Mouse (Mus musculus) CH12.LX (cell line): ENCODE measurements at regions not wholly inside any gene's neighbourhood (a gene's known extent, or its start where the extent isn't known, plus 50 kb on each side); places are given as distances from the start of the nearest gene placed in this dataset.

ENCODE experiments used
- DNase-seq: peaks from one replicate; pipeline ENCODE4 v3.0.0-alpha.2; 2013; ENCODE audit errors: extremely low read depth
- H3K27ac ChIP-seq: 2 replicates; pipeline ENCODE4 v1.5.1; 2012; ENCODE audit warnings: low read depth, mild to moderate bottlenecking, control low read depth, moderate library complexity; ENCODE audit not compliant: insufficient read depth
- H3K27me3 ChIP-seq: replicated peaks from 2 replicates; pipeline ENCODE3; 2012; ENCODE audit warnings: inconsistent platforms
- H3K36me3 ChIP-seq, 2 experiments: replicated peaks in 1 of 2; 2 replicates each; pipeline versions ENCODE3 to v1.6.1; 2012; ENCODE audit warnings: inconsistent platforms in 1 of 2, low read length in 1 of 2, mild to moderate bottlenecking in 1 of 2, mixed read lengths in 1 of 2, moderate library complexity in 1 of 2; ENCODE audit not compliant: control insufficient read depth in 1 of 2, insufficient read depth in 1 of 2
- H3K4me1 ChIP-seq, 2 experiments: 2 replicates each; pipeline ENCODE4 v1.6.1; 2012; ENCODE audit warnings: inconsistent platforms in 1 of 2, moderate library complexity in 1 of 2; ENCODE audit not compliant: insufficient read depth in 2 of 2, control insufficient read depth in 1 of 2
- H3K4me2 ChIP-seq: 2 replicates; pipeline ENCODE4 v1.6.1; 2012; ENCODE audit warnings: low read depth, mild to moderate bottlenecking, control low read depth; ENCODE audit not compliant: poor library complexity, insufficient read depth, severe bottlenecking
- H3K4me3 ChIP-seq, 3 experiments: fragments of 150-350 bp in 1 of 3; sonication (generic) in 1 of 3; replicated peaks in 1 of 3; 2 replicates each; pipeline versions ENCODE3 to v1.5.1; 2011 to 2012; ENCODE audit warnings: low read depth in 2 of 3, low read length in 2 of 3, mild to moderate bottlenecking in 2 of 3, moderate library complexity in 2 of 3, control low read depth in 1 of 3, improper control_type of control experiment in 1 of 3, inconsistent platforms in 1 of 3, mixed read lengths in 1 of 3; ENCODE audit not compliant: poor library complexity in 1 of 3
- H3K79me2 ChIP-seq: replicated peaks from 2 replicates; pipeline ENCODE4 v1.6.1; 2012; ENCODE audit warnings: mild to moderate bottlenecking, moderate library complexity; ENCODE audit not compliant: control insufficient read depth, poor library complexity, insufficient read depth, severe bottlenecking; ENCODE audit errors: extremely low read depth
- H3K9ac ChIP-seq: 2 replicates; pipeline ENCODE4 v1.6.1; 2012; ENCODE audit warnings: low read depth, mild to moderate bottlenecking, control low read depth, moderate library complexity; ENCODE audit not compliant: insufficient read depth
- H3K9me3 ChIP-seq: replicated peaks from 2 replicates; pipeline ENCODE3; 2012; ENCODE audit warnings: low read length, inconsistent platforms, mixed read lengths
- CHD1 ChIP-seq: IDR thresholded peaks from 2 replicates; pipeline ENCODE4 v1.6.1; 2012; ENCODE audit warnings: low read depth, low read length, improper control_type of control experiment, inconsistent platforms
- E2F4 ChIP-seq: IDR thresholded peaks from 2 replicates; pipeline ENCODE4 v1.6.1; 2011; ENCODE audit warnings: low read depth, low read length, improper control_type of control experiment; ENCODE audit not compliant: insufficient replicate concordance
- ELF1 ChIP-seq: IDR thresholded peaks from 2 replicates; pipeline ENCODE4 v1.6.1; 2014; ENCODE audit warnings: low read depth, mild to moderate bottlenecking, inconsistent platforms, low read length, improper control_type of control experiment
- ETS1 ChIP-seq: conservative IDR thresholded peaks from 2 replicates; pipeline ENCODE4 v1.6.1; 2012; ENCODE audit warnings: low read depth, mild to moderate bottlenecking, inconsistent platforms, low read length, improper control_type of control experiment, moderate library complexity
- JUN ChIP-seq: IDR thresholded peaks from 2 replicates; pipeline ENCODE4 v1.6.1; 2011; ENCODE audit warnings: low read depth, mild to moderate bottlenecking, low read length, improper control_type of control experiment, moderate library complexity; ENCODE audit not compliant: insufficient read depth
- JUND ChIP-seq: conservative IDR thresholded peaks from 2 replicates; pipeline ENCODE4 v1.6.1; 2011; ENCODE audit warnings: low read depth, low read length, improper control_type of control experiment
- MAX ChIP-seq: IDR thresholded peaks from 2 replicates; pipeline ENCODE4 v1.6.1; 2011; ENCODE audit warnings: low read length, improper control_type of control experiment
- MEF2A ChIP-seq: IDR thresholded peaks from 2 replicates; pipeline ENCODE4 v1.6.1; 2014; ENCODE audit warnings: low read depth, mild to moderate bottlenecking, inconsistent platforms, low read length, improper control_type of control experiment, borderline replicate concordance
- MXI1 ChIP-seq: IDR thresholded peaks from 2 replicates; pipeline ENCODE4 v1.6.1; 2011; ENCODE audit warnings: mild to moderate bottlenecking, low read depth, low read length, improper control_type of control experiment
- NELFE ChIP-seq: IDR thresholded peaks from 2 replicates; pipeline ENCODE4 v1.6.1; 2011; ENCODE audit warnings: low read depth, low read length, improper control_type of control experiment
- POLR2A ChIP-seq: IDR thresholded peaks from 2 replicates; pipeline ENCODE4 v1.6.1; 2011; ENCODE audit warnings: low read depth, mild to moderate bottlenecking, improper control_type of control experiment, low read length
- POLR2AphosphoS2 ChIP-seq: IDR thresholded peaks from 2 replicates; pipeline ENCODE4 v1.6.1; 2011; ENCODE audit warnings: low read depth, low read length, improper control_type of control experiment
- TBP ChIP-seq: conservative IDR thresholded peaks from 2 replicates; pipeline ENCODE4 v1.6.1; 2011; ENCODE audit warnings: low read depth, low read length, improper control_type of control experiment
- TCF12 ChIP-seq: IDR thresholded peaks from 2 replicates; pipeline ENCODE4 v1.6.1; 2014; ENCODE audit warnings: low read depth, mild to moderate bottlenecking, inconsistent platforms, low read length, improper control_type of control experiment
- ZC3H11A ChIP-seq: IDR thresholded peaks from 2 replicates; pipeline ENCODE4 v1.6.1; 2012; ENCODE audit warnings: low read depth, mild to moderate bottlenecking, inconsistent platforms, low read length, improper control_type of control experiment
- ZKSCAN1 ChIP-seq: IDR thresholded peaks from 2 replicates; pipeline ENCODE4 v1.6.1; 2012; ENCODE audit warnings: low read depth, inconsistent platforms, low read length, improper control_type of control experiment, borderline replicate concordance
- ZMIZ1 ChIP-seq: IDR thresholded peaks from 2 replicates; pipeline ENCODE4 v1.6.1; 2012; ENCODE audit warnings: low read depth, mild to moderate bottlenecking, inconsistent platforms, low read length, improper control_type of control experiment
- ZNF384 ChIP-seq: IDR thresholded peaks from 2 replicates; pipeline ENCODE4 v1.6.1; 2012; ENCODE audit warnings: low read depth, low read length, improper control_type of control experiment, inconsistent platforms
- dilution Hi-C: fragments of 300-500 bp; cut with MboI; formaldehyde crosslinking; loops from 2 replicates; pipeline ENCODE4 v1.14.3; 2020; ENCODE audit warnings: low sequenced_read_pairs; ENCODE audit not compliant: extremely low pct_unique_long_range_greater_than_20kb, extremely low pct_ligation_motif_present
- in situ Hi-C: fragments of 300-500 bp; cut with MboI; formaldehyde crosslinking; loops from 3 replicates; pipeline ENCODE4 v1.14.3; 2019; ENCODE audit warnings: low sequenced_read_pairs, low pct_ligation_motif_present, low pct_unique_long_range_greater_than_20kb, mixed read lengths

DNA sequence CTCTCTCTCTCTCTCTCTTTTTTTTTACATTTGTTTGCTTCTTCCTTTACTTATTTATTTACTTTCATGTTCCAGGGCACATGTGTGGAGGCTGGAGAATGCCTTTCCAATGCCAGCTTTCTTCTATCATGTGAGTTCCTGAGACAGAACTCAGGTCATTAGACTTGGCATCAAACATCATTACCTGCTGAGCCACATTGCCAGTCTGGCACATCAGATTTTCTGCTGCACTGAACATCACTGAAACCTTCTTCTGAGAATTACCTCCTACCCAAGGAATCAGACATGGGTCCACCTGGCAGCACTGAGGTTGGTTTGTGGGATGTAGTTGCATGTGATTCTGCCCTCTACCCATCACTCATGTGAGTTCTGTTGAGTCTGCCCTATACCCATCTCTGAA, 279.2 kb upstream of the Fam19a5 start:
- H3K79me2 ChIP-seq, result no peaks in the 10 kb centered on the region
- DNase-seq, result no peak
- no peaks in the 10 kb centered on the region for H3K4me1 ChIP-seq
- no peak overlapping the region for H3K4me3 ChIP-seq
- H3K9me3 ChIP-seq, result peaks cover 86% of the 10 kb centered on the region
- no peak overlapping the region for H3K27ac ChIP-seq
- H3K36me3 ChIP-seq, result no peaks in the 10 kb centered on the region
- no peak overlapping the region for H3K9ac ChIP-seq
- in situ Hi-C loops (no loop called here), dilution Hi-C loops (no loop called here)
- no peak overlapping the region for H3K4me2 ChIP-seq
- TF ChIP-seq JUN (no peak), POLR2A (no peak), ZKSCAN1 (no peak)
- TF ChIP-seq, all 38 proteins: peak for 0
- no peaks in the 10 kb centered on the region for H3K27me3 ChIP-seq

DNA sequence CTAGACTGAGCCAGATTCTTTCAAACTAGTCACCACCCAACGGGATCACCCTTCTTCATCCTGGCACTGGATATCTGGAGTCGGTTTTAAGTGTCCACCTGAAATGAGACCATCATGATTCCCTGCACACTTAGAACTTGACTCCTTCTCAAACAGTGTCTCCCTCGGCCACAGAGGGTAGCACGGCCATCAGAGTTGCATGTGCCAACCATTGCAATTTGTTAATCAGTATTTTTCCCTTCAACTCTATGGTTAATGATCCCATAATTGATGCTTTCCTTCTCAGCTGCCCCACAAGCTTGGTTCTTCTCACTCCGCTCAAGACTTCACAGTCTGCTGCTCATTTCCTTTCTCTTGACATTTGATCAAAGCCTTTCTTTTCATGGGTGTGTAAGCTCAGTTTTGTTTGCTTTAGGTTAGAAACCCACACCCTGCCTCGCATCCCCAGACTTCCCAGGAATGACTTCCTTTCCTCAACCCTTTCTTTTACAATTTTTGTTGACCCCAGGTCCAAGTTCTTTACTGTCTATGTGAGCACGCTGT, 253.0 kb upstream of the Fam19a5 start:
- peaks cover 70% of the 10 kb centered on the region for H3K9me3 ChIP-seq

DNA sequence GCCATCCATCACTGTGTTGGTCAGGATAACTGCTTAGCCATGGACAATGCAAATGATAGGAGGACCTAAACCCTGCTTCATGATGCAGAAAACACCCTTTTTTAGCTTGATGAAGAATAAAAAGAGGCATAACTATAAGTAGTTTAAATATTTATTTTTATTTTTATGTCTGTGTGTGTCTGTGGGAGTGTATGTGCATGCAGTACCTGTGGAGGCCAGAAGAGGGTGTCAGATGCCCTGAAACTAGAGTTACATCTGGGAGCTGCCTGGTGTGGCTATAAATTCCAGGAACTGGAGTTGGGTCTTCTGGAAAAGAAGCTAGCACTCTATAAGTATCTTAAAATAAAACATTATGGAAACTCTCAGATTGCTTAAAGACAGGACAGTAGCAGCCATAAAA, 224.2 kb upstream of the Fam19a5 start:
- dilution Hi-C loops (no loop called here), in situ Hi-C loops (no loop called here)
- H3K9me3 ChIP-seq, result peaks cover 86% of the 10 kb centered on the region
- TF ChIP-seq TCF12 (no peak), ZKSCAN1 (no peak), ZMIZ1 (no peak), E2F4 (no peak), TBP (no peak), MAX (no peak), MEF2A (no peak), CHD1 (no peak), ZNF384 (no peak), POLR2AphosphoS2 (no peak), ZC3H11A (no peak), ELF1 (no peak), ETS1 (no peak), MXI1 (no peak)
- no peak overlapping the region for H3K27ac ChIP-seq
- H3K9ac ChIP-seq, result no peak overlapping the region
- DNase-seq, result no peak
- H3K4me1 ChIP-seq, result no peaks in the 10 kb centered on the region
- H3K4me3 ChIP-seq, result no peak overlapping the region
- H3K27me3 ChIP-seq, result no peaks in the 10 kb centered on the region
- no peak overlapping the region for H3K4me2 ChIP-seq
- no peaks in the 10 kb centered on the region for H3K79me2 ChIP-seq
- H3K36me3 ChIP-seq, result no peaks in the 10 kb centered on the region

More for the DNA sequence above, 253.0 kb upstream of the Fam19a5 start:
- dilution Hi-C loops, result no loop called here
- no peaks in the 10 kb centered on the region for H3K36me3 ChIP-seq
- no peak for DNase-seq
- no peak for TF ChIP-seq POLR2A
- no peak for TF ChIP-seq NELFE
- TF ChIP-seq ZC3H11A, result no peak
- no peak for TF ChIP-seq JUND
- TF ChIP-seq ZKSCAN1, result no peak
- TF ChIP-seq, all 38 proteins: peak for 0
- H3K27ac ChIP-seq, result no peak overlapping the region
- no peaks in the 10 kb centered on the region for H3K27me3 ChIP-seq
- H3K9ac ChIP-seq, result no peak overlapping the region
- in situ Hi-C loops, result no loop called here
- no peak overlapping the region for H3K4me3 ChIP-seq
- H3K4me2 ChIP-seq, result no peak overlapping the region
- H3K4me1 ChIP-seq, result no peaks in the 10 kb centered on the region
- H3K79me2 ChIP-seq, result no peaks in the 10 kb centered on the region
